Mouse (Mus musculus) CD4-positive, CD25-positive, alpha-beta regulatory T cell, adult 2 months (primary cell): ENCODE data around the gene Col26a1.

Source experiments
- DNase-seq: peaks from one replicate; pipeline ENCODE4 v3.0.0-alpha.2; 2012; ENCODE audit warnings: low read depth, low spot score

Gene Col26a1

DNA sequence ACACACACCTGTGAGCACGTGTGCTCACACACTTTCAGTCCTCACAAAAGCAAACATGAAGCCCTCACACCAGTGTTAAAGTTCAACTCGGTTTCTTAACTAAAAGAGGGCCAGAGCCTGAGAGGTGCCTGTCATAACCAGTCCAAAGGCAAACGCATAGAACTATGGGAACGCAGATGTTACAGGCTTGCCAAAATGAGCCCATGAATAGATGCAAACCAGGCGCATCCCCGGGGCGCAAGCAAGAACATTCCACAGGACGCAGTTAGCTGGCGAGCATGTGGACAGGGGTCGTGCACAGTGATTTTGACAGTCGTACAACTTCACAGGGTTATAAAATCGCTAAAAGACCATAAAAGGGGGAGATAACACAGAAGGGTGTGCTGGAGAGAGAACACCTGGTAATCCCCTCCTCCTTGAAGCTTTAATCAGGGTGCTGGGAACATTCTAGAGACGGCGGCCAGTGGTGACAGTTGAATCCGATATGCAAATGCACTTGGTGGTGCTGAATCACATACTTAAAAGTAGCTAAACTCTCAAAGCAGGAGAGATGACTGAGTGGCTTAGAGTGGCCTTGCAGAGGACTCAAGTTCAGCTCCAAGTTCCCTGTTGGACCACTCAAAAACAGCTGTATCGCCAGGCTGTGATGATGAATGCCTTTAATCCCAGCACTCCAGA lies 76.5 kb downstream of the Col26a1 start:
- DNase-seq = no peak

- no peak for DNase-seq
Measured at GRCm38 (mm10) chr5:136805019-136805418, 78.0 kb downstream of the Col26a1 start.

DNA sequence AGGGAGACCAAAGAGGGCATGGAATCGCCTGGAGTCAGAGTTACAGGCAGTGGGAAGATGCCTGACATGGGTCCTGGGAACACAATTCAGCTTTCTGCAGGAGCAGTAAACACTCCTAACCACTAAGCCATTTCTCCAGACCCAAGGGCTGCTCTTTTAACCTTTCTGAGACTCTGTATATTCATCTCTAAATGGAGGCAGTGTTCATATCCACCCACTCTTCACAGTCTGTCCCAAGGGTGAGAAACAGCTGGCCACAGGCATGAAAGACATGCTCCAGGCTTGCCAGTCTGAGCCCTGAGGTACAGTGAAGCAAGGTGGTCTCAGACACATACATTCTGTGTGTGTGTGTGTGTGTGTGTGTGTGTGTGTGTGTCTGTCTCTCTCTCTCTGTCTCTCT lies 78.8 kb downstream of the Col26a1 start:
- DNase-seq = no peak

- no peak for DNase-seq
Measured at GRCm38 (mm10) chr5:136802732-136803131, 80.3 kb downstream of the Col26a1 start.

DNA sequence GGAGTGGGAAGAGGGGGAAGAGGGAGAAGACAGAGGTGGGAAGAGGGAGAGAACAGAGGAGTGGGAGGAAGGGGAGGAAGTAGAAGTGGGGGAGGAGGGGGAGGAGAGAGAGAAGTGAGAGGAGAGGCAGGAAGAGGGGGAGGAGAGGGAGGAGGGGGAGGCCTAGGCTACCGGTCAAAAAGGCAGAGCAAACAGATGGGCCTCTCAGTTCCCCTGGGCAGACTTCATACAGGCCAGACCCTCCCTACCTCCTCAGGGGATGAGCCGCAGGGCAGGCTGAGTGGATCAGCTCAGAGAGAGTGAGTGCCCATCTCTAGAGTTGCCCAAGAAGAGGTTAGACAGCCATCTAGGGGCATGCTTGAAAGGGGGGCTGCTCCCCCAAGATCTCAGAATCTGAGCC lies 86.1 kb downstream of the Col26a1 start:
- DNase-seq = no peak

DNA sequence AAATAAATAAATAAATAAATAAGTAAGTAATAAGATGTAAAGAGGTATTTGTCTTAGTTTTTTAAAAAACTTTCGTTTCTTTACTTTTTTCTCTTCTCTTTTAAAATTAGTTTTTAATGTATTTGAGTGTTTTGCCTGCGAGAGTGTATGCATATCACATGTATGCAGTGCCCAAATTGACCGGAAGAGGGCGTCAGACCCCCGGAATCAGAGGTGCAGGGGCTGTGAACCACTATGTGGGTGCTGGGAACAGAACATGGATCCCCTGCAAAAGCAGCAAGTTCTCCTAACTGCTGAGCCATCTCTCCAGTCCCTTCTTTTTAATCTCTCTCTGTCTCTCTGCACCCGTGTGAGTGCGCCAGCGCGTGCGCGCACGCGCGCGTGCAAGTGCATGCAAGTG lies 89.2 kb downstream of the Col26a1 start:
- no peak for DNase-seq

GRCm38 (mm10) chr5:136792541-136792940 lies 90.5 kb downstream of the Col26a1 start:
- no peak for DNase-seq

DNA sequence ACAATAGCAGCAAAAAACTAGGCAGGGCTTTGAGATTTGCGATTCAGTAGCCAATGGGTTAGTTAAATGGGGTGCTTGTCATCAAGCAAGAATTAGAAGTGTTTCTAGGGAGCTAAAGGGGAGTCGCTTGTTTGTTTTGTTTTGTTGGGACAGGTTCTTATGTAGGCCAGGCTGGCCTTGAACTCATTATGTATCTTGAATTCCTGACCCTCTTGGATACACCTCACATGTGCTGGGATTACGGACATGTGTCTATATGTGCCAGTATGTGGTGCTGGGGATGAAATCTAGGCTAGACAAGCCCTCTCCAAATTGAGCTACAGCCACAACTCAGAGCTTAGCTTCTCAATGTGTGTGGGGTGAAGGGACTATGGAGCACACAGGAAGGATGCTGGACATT lies 91.8 kb downstream of the Col26a1 start:
- DNase-seq = no peak

GRCm38 (mm10) chr5:136790570-136791196 lies 92.3 kb downstream of the Col26a1 start:
- DNase-seq = peak; percentile 87

GRCm38 (mm10) chr5:136784531-136784930 lies 98.5 kb downstream of the Col26a1 start:
- no peak for DNase-seq

- no peak for DNase-seq
Measured at GRCm38 (mm10) chr5:136782600-136782999, 100.4 kb downstream of the Col26a1 start.

- peak; percentile 61 for DNase-seq
Measured at GRCm38 (mm10) chr5:136780465-136780864, 102.5 kb downstream of the Col26a1 start.

DNA sequence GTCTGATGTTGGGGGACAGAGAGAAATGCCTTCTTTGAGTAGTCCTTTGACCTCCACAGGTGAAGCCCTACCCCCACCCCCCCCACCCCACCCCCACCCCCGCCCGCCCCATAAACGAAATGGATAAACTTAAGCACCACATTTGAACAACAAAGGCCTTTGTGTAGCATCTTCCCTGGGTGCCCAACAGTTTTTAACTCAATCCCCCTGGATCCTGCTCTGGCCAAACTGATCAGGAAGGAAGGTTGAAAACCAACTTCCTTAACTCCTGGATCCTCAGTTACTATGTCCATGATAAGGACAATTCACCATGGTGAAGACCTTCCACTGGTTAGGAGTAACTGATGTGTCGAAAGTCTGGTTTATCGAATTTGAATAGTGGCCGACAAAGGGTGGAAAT lies 103.1 kb downstream of the Col26a1 start:
- DNase-seq = no peak

DNA sequence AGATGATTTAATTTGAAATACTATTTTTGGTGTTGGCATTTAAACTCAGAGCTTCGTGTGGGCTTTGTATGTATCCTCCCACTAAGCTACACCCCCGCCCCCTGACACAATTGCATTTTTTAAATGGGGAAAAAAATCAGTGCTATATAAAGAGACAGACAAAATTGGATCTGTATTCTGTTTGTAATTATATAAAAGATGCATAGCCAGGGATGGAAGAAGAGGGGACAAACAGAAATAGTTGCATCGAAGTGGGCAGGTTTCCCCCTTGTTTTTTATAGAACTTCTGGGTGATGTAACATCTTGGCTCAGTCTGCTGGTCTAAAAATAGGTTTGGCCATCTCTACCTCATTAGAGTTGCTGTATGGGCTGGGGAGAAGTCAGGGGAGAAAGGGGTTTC lies 107.5 kb downstream of the Col26a1 start:
- no peak for DNase-seq

DNA sequence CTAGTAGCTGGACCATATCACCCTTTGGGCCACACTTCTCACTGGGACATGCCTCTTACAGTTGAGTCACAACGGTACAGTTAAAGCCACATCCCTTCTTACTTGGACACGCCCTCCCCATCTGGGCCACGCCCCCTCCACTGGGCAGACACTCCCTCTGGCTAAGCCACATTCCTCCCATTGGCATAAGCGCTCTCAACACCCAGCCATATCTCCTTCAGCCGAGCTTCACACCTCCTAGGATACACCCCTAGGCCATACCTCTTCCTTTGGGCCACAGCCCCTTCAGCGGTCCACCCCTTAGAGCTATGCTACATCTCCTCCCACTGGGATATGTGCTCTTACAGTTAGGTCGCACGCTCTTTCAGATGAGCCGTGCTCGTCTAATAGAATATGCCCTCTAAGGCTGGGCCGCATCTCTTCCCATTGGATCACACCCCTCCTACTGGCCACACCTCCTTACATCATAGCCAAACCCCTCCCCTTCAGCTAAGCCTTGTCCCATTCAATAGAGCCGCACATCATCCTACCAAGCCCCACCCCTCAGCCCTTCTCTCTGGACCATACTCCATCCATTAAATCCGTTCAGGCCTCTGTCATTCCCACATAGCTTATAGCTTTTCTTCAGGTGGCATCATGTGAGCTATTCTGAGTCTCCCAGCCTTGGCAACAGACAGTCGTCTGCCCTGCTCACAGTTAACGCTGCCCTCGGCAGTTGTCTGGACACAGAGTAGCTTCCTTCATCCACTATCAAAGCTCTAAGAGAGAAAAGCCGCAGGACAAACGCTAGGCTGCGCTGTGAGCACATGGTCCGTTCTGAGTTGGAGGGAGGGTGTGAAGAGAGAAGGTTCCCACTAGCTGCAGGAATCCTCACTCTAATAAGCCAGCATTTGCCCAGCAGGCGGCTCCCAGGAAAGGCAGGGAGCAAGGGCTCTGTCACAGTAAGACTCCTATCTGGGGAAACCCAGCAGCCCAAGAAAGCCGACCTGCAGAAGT lies 109.7 kb downstream of the Col26a1 start:
- DNase-seq = no peak

GRCm38 (mm10) chr5:136771132-136771531 lies 111.9 kb downstream of the Col26a1 start:
- no peak for DNase-seq

- no peak for DNase-seq
Measured at GRCm38 (mm10) chr5:136767304-136767703, 115.7 kb downstream of the Col26a1 start.

DNA sequence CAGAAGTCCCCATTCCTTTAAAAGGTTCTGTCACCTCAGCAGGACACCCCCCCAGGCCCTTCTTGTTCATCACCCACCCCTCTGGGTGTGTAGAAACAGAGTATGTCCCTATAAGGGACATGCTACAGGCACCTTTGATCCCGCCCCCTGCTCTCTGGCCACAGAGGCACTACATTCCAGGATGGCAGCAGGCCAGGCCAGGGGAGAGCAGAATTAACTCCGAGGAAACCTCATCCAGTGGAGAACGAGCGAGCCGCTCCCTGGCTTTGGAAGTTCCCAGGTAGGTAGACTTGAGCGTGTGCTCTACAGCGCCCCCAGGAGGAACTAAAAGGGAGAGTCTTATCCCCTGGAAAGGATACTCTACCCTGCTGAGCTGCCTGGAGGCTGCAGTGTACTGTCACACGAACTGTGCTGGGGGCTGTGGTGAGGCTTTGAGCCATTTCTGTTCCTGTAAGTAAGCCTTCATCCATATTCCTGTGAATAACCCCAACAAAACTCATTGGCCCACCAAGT lies 118.8 kb downstream of the Col26a1 start:
- DNase-seq = no peak

- no peak for DNase-seq
Measured at GRCm38 (mm10) chr5:136760345-136760744, 122.7 kb downstream of the Col26a1 start.

GRCm38 (mm10) chr5:136759781-136760180 lies 123.2 kb downstream of the Col26a1 start:
- peak; percentile 35 for DNase-seq

DNA sequence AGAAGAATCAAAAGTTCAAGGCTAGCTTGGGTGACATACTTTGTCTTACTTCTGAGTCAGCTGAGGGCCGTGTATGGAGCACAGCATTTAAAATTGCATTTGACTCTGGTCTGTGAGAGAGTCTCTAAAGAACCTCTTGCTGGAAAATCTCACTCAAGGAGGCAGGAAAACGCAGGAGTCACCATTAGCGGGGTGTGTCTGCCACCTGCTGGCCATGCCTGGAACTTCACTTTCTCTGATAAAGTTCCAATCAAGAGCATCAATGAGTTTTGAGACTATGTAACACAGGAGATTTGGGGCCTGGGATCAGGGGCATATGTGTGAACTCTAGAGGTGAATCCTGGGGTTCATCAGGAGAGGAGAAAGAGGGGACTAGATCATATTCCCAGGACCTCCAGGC lies 127.3 kb downstream of the Col26a1 start:
- peak; percentile 63 for DNase-seq

DNA sequence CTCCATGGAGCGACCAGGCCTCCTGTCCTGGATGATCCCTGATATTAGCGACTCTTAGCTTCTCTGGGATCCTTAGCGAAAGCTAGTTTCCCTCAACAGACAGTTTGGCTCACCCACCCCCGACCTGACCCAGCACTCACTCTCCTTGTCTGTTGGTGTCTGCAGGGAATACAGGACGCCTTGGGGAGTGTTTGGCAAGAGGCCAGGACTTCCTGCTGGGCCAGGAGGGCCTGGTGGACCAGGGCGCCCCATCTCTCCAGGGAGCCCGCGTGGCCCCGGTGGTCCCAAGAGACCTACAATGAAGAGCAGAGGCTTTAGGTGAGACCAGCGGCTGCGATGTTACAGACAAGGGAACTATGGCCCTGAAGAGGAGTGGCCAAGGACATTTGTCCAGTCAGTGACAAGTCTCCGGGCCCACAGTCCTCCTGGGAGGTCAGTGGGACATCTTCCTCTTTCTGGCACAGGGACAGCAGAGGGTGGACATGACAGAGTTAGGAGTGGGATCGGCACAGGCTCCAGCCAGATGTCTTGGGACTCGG lies 128.9 kb downstream of the Col26a1 start:
- DNase-seq = no peak
